Mouse (Mus musculus) lung, adult 2 months (tissue): Measurements from ENCODE around the gene Rps27.

ENCODE experiments used
- CTCF ChIP-seq: fragments of 200-500 bp; IDR thresholded peaks from 2 replicates; pipeline ENCODE4 v1.5.1; 2011; ENCODE audit warnings: mild to moderate bottlenecking, low read length, control low read depth; ENCODE audit not compliant: insufficient read depth
- POLR2A ChIP-seq: fragments of 200-500 bp; IDR thresholded peaks from 2 replicates; pipeline ENCODE4 v1.6.1; 2011; ENCODE audit warnings: low read depth, mild to moderate bottlenecking, control low read depth, low read length, borderline replicate concordance; ENCODE audit errors: extremely low read depth

- no peak for TF ChIP-seq CTCF
- TF ChIP-seq POLR2A: no peak
Observed at GRCm38 (mm10) chr3:90220088-90220487, 6.6 kb upstream of the Rps27 start.
